Mouse (Mus musculus): ENCODE measurements around the gene Tbc1d24.

The Tbc1d24 gene

DNA sequence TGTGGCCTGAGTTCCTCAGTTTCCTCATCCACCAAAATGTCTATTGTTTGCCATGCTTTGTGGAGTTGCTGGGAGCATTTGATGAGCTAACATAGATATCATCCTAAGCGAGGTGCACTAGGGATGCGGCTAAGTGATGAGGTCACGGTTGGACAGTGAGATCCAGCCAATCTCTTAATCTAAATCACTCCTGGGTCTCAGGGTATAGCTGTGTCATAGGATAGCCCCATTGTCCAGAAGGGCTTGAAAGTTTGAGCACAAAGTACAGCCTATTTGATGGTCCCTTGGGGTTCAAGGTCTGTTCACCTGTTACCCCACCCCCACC lies 4.5 kb upstream of the Tbc1d24 start:
- no peak for DNase-seq (ENCODE audit: low spot score in 2 of 2)

DNA sequence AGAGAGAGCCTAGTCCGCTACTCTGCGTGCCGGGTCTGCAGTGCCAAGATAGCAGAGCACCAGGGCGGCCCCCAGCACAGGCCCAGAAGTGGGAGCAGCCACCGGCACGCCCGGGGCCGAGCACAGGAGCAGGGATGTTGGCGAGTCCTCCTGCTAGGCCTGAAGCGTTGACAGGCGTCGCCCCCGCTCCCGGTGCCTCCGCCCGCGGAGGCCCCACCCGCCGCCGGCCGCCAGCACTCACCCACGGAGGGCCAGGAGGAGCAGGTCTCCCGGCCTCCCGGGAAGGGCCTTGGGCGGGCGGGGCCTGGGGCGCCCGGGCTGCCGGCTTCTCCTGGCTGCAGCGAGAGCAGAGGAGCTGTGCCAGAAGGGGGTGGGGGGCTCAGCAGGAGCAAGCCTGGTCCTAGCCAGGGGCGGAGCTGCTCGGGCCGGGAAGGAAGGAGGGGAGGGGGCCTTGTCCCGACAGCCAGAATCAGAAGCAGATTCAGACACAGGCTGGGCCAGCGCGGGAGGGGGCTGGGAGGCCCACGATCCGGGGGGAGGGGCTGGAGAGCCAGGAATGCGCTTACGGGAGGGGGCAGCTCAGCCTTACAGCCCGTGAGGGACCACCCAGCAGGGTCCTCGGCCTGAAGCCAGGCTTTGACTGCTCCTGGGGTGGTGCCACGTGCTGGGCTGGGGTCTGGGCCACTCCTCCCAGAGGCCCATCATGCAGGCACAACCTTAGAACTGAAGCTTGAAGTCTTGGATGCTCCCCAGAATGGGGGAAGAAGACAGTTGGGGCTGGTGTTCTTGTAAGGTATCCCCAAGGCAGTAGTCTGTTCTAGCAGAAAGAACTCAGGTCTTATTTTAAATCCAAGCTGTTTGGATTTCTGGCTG lies 3.9 kb upstream of the Tbc1d24 start, which contains the start of gene Ntn3:
TSS of gene Ntn3 (minus strand) at position 489 of the 873 bp plus-strand sequence.
- peak; percentile 70 to 78 for DNase-seq (ENCODE audit: low spot score in 2 of 2)

DNA sequence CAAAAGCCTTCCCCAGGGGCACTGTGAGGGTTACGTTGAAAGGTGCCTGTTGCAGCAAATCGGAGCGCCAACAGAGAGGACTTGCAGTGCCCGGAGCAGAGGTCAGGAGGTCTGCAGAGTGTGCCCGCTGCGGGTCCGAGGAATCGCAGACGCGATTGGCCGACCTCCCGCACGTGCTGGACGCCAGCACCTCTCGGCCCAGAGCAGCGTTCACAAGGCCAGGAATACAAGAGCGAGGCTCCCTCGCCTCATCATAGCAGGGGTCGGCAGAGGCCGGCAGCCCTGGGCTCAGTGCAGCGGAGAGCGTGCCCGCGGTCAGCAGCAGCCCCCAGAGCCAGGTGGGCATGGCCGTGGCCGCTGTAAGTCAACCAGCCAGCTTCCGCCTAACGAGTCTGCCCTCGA lies 3.3 kb upstream of the Tbc1d24 start:
- no peak for DNase-seq (ENCODE audit: low spot score in 2 of 2)

DNA sequence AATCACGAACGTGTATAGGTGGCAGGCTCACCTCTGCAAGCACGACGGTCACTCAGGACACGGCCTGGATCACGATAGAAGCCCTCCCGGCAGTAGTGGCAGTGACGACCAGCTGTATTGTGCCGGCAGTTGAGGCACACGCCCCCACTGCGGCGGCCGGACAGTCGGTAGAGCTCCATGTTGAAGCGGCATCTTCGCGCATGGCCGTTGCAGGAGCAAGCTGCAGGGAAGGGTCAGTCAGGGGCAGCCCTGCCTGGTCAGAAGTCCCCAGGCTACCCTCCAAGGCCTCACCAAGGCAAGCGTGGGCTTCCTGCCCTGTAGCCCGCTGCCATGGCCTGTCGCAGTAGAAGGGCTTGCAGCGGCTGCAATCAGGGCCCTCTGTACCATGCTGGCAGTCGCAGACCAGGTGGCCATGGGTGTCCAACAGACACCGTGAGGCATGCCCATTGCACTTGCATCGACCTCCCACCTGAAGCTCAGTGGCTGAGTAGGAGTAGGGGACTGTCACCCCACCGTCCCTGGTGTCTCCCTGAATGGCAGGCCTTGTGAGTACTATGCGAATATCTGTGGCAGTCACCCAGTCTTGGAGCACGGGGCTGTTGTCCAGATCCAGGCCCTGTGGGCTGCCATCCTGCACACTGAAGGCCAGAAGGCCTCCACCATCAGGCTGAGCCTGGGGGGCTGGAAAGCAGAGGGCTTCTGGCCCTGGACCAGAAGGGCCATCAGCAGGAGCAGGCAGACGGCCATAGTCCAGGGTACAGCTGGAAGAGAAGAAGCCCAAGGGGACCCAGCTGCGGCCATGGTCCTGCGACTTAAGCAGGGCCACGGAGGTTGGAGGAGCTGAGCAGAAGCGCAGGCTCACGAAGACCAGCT lies 2.6 kb upstream of the Tbc1d24 start:
- peak in 1 of 2 experiments; percentile 56 for DNase-seq (ENCODE audit: low spot score in 2 of 2)

DNA sequence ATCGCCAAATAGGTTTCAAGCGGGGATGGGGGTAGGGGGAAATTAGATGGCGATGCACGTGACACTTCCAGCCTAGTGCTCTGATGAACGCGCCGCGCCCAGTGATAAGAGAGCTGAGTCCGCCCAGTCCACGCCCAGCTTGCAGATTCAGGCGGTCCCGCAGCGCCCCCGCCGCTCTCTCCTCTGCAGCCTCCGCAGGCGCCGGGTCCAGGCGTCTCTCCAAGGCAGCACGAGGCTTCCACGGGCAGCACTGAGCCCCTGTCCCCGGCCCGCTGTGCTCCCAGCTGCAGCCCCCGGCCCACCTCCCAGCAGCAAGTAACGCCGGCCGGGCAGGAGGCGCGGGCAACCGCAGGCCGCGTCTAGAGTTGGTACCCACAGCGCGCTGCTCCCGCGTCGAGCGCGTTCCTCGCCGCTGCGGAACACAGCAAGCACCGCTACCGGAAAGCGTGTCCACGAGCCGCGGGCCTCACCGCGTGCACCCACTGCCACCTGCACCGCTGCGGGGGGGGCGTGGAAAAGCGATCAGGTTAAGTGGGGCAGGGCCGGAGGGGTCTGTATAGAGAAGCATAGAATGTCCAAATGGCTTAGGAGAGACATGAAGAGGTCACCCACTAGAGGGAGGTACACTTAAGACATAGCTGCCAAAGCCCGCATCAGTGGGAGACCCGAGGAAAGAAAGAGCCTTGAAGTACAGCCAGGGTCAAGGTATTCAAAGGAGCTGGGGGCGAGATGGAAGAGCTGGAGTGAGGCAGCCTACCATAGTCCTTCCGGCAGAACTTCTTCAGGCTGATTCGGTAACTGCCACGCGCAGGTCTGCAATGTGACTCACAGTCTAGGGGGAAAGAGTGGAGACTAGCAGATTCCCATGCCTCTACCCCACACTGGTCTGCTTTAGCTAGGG lies 1.3 kb upstream of the Tbc1d24 start:
- peak in 1 of 2 experiments; percentile 55 for DNase-seq (ENCODE audit: low spot score in 2 of 2)

DNA sequence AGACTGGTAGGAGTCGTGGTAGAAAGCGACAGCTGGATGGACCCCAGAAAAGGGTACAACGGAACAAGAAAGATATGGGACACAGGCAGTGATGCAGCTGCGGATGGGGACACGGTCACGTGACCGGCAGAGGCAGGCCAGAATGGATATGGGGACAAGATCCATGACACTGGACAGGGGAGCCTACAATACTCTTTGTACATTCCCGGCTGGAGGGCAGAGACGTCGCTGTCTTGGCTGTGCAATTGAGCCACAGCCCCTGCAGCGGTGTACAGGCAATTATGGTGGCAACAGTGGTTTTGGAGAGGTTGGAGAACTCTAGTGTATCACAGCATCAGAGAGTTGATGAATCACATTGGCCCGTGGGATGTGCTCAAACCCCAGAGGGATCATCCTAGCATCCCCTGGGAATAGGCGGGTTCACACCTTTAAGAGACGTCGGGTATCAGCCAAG lies 573 bp upstream of the Tbc1d24 start:
- DNase-seq (ENCODE audit: low spot score in 2 of 2): no peak

DNA sequence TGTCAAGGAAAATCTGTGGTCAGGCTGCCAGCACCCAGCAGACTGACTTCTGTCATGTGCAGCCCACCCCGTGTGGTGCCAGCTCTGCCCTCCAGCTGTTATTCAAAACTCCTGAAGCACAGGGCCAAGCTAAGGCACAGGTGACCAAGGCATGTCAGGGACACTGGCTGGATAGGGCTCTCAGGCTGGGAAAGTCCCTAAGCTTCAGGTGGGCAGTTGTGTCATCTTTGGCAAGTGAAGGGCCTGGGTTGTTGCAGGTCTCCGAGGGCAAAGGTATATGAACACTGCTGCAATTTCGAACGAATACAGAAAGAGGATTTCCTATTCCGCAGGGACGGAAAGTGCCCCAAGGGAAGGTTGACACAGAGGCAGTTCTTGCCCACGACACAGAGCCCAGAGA lies 516 bp downstream of the Tbc1d24 start:
- no peak for DNase-seq (ENCODE audit: low spot score in 2 of 2)

DNA sequence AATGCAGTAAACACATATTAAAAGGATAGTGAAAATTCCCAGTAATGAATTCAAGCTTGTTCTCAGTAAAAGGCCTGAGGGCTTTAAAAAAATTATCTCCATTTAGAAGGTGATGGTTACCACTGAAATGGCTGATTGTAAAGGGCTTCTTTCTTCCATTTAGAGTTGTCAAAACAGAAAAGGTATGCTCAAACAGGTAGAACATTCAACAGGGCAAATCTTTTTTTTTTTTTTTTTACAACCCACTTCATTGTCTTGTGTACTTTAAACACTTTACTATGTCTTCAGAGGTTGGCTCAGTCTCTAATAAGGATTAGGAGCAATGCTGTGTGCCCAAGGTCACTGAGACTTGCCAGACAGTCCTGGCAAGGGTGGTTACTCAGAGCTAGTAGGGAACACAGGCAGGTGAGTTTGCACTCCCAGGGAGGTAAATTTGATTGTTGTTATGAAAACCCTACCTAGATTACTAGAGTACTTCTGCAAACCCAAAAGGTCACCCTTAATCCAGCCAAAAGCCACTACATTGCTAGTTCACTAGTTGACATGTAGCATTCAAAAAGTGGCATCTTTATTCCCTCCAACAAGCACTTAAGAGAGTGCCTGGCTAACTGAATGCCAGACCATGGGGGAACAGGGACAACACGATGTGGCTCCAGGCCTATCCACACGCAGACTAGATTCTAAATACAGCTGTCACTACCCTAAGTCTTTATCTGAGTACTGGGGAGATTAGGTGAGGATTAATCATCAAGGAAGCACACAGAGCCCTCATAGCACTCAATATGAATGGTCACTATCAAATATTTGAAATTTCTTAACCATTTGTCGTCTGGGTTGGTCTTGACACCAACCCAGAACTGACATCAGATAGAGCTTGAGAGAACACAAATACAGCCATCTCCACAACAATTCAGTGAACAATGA lies 1.5 kb downstream of the Tbc1d24 start:
- DNase-seq (ENCODE audit: low spot score in 2 of 2): no peak

DNA sequence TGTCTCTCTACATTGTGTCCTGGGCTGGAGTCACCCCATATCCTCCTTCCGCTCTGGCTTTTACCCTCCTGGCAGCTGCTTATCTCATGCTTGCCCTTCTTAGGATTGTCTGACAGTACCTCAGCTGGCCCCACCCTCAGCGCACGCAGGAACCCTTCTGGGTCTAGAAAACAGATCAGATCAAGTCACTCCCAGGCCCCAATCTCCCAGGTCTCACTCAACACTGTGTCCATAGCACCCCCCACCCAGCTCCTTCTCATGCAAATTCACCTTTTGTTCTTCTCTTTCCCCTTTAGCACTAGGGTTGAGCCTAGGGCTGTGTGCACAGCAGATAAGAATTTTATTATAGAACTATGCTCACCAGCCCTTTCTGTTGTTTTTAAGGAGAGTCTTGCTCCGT lies 2.3 kb downstream of the Tbc1d24 start:
- no peak for DNase-seq (ENCODE audit: low spot score in 2 of 2)

DNA sequence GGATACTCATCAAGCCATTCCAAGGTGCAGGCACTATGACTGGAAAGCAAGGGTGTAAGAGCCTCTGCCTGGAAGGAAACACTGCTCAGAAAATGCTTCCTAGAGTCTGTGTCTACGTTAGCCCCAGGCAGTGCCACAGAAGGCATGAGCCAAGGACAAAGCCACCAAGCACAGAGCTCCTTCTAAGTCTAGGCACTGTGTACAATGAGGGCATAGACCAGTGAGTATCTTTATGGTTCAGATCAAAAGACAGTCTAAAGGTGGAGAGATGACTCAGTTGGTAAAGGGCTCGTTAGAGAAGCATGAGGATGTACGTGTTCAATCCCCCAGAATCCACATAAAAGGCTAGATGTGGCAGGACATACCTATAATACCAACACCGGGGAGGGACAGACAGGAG lies 4.3 kb downstream of the Tbc1d24 start:
- no peak for DNase-seq (ENCODE audit: low spot score in 2 of 2)

DNA sequence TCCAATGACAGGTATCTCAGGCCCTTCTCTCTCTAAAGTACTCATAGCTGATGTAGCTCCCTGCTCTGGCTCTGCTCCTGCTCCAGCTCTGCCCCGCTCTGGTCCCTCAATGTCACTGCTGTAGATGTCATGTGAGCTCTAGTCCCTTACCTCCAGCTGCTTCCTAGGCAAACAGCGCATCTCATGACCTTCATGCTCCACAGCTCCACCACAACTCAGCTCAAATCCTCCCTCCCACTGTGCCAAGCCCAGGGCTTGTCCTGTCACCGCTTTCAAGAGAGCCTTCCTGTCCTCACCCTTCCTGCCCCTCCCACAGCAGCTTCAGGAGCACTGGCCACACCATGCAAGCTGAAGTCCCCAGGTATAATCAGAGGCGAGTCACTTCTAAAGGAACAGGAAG lies 5.6 kb downstream of the Tbc1d24 start:
- no peak for DNase-seq (ENCODE audit: low spot score in 2 of 2)

DNA sequence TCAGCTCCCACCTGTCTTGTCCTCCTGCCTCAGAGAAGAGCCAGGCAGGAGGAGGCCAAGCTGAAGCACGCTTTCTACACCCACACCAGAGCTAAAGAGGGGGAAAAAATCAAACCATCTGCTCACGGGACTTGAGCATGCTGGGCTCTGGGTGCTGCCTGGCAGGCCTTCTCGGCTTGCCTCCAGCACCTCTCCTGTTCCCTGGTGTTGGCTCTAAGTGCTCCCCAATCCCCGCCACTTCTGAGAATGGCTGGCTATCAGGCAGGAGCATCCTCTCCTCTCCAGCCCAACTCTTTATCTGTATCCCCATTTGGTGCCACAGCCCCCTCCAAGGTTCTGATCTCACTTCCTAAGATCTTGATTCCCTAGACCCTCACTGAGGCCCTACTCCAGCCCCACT lies 6.1 kb downstream of the Tbc1d24 start:
- DNase-seq (ENCODE audit: low spot score in 2 of 2): no peak

DNA sequence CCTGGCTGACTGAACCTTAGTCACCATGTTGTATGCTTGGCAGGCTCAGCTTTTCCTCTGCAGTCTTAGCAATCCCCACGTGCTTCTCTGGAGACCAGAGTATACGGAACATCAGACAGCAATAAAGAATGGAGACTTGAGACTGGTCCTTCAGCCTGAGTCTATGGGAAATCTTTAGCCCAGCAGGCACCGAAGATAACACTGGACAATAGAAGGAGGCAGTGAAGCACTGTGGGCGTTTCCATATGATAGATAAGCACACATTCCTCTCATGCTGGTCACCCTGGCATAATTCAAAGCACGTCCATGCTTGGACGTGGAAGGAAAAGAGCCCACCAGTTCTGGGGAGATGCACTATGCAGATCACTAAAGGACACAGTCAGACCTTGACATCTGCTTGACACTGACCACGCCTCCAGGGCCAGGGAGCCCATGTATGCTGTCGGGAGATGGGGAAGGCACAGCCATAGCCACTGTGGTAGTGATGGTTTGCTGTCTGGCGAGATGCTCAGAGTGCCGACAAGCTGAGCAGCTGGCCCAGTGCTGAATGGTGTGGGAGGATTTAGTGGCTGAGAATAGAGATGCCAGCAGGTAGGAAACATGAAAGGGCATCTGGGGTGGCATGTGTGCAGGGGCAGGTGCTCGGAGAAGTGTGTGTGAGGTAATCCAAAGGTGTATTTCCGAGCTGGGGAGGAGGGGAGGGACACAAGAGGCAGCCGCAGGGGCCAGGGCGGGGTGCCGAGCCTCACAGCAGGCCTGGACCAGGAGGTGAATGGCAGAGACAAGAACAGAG lies 8.1 kb downstream of the Tbc1d24 start:
- DNase-seq (ENCODE audit: low spot score in 2 of 2): no peak

DNA sequence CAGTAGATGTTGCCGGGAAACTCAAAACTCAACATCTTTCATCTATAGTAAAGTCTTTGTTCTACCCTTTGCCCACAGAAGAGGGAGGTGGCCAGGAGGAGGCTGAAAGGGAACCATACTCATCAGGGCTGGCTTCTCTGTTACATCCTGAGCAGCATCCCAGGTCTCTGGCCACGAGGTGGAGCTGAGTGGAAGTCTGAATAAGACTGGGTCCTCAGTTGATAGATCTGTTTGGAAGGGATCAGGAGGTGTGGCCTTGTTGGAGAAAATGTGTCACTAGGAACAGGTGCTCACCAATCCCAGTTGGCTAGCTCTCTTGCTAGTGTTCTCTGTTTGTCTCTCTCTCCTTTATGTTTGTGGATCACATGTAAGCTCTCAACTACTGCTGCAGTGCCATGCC lies 10.0 kb downstream of the Tbc1d24 start:
- no peak for DNase-seq (ENCODE audit: low spot score in 2 of 2)

DNA sequence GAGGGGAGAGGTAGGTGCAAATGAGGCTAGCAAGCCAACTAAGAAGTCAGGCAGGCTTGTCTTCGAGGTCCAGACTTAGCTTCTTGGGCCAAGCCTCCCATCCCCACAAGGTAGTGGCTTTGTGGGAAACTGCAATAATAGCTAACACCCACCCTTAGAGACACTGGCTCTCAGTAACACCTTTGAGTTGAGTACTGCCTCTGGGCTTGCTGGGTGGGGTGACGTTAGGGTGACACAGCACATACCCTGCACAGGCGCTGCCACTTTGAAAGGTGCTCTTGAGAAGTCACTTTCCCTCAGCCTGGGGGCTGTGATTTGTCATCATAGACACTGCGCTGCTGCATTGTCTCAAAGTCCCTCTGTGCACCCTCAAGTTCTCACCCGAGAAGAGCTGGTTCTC lies 11.6 kb downstream of the Tbc1d24 start:
- no peak for DNase-seq (ENCODE audit: low spot score in 2 of 2)

DNA sequence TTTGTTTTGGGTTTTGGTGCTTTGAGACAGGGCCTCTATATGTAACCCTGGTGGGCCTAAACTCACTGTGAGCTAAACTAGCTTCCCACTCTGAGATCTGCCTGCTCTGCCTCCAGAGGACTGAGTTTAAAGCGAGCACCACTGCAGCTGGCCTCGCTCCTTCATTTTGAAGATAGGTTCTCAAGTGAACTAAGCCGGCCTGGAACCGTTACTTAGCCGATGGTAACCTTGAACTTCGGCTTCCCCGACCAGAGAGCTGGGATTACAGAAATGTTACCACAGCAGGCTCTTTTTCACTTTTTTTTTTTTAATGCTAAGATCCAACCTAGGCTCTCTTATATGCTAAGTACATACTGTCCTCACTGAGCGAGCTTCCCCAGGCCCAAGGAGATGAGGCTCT lies 12.1 kb downstream of the Tbc1d24 start:
- no peak for DNase-seq (ENCODE audit: low spot score in 2 of 2)

DNA sequence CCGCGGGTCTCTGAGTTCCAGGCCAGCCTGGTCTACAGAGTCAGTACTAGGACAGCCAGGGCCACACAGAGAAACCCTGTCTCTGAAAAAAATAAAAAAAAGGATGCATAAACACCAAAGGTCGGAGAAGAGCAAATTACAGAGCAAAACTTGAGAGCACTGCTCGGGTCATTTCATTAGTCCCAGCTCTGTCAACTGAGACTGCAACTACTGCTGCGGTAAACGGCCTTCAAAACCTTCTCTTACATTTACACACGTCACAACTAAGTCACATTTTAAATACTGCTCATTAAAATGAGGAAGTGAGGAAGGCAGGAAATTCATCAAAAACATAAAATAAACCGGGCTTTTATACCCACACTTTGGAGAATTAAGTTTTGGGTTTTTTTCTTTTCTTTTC lies 12.5 kb downstream of the Tbc1d24 start:
- no peak for DNase-seq (ENCODE audit: low spot score in 2 of 2)

DNA sequence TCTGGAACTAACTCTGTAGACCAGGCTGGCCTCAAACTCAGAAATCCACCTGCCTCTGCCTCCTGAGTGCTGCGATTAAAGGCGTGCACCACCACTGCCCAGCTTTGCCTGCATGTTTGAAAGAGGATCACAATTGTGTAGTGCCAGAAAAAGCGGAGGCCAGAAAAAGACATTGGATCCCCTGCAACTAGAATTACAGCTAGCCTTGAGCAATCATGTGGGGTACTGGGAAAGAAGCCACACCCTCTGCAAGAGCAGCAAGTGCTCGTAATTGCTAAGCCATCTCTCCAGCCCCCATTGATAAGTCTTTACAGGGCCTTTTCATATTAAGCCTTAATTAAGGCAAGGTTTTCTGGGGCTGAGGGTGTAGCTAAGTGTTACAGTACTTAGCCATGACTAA lies 13.9 kb downstream of the Tbc1d24 start:
- no peak for DNase-seq (ENCODE audit: low spot score in 2 of 2)

DNA sequence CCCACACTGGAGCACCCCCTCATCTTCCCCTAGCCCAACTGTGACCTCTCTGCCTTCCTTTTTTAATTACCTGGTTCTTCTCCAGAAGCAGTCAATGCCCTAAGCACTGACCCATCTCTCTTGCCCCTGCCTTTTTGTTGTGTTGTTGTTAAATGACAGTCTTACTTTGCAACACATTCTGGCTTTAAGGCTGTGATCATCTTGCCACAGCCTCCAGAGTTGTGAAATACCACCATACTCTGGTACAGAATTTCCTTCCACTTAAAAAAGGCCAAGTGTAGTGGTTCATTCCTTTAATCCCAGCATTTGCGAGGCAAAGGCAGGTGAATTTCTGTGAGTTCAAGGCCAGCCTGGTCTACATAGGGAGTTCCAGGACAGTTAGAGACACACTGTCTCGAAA lies 14.4 kb downstream of the Tbc1d24 start:
- no peak for DNase-seq (ENCODE audit: low spot score in 2 of 2)

DNA sequence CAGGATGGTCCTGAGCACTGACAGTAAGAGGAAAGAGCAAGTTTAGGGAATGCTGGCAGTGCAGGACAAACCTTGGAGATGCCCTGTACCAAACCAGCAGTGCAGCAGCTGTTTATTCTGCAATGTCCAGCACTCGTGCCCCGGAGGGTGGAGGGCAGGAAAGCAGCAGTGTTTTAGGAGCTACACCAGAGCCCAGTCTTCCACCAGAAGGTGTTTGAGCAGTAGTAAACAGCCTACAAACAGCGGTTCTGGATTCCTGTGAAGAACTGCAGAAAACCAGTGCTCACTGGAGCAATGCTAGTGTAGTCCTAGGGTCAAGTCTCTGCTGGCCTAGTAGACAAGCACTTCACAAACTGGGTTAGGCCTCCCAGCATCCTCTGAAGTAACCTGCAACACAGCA lies 31.1 kb downstream of the Tbc1d24 start:
- no peak for DNase-seq (ENCODE audit: low spot score in 2 of 2)
